9 mouse cellular contexts compared by ENCODE assay signal in genomic region chr1:35823981-35824880, GRCm38 (mm10).
DNase-seq lines count a peak whose midpoint lies in the region; ATAC-seq lines count a peak whose summit lies in the region.
"Had no signal": no experiment of that assay in that cellular context is flagged by ENCODE, and none has a peak within 500 bp of the region (broad histone marks: within the 10 kb centered on the region; RNA-seq: fewer than 3 reads in every experiment).

No protein-coding gene starts in this region.

- H3K9me3 ChIP-seq in midbrain, embryonic 10.5 days (replicated peaks) = no peaks in the 10 kb centered on the region
- H3K9me3 ChIP-seq in midbrain, embryonic 15.5 days = no peaks in the 10 kb centered on the region
- no peaks in the 10 kb centered on the region for H3K9me3 ChIP-seq in limb, embryonic 10.5 days (replicated peaks)

- H3K4me1 ChIP-seq in midbrain, embryonic 10.5 days = peaks cover 33% of the 10 kb centered on the region
- H3K4me1 ChIP-seq in midbrain, embryonic 15.5 days = peaks cover 3% of the 10 kb centered on the region; the same call in 1 of the 2 replicates
- H3K4me1 ChIP-seq in limb, embryonic 10.5 days = peaks cover 37% of the 10 kb centered on the region

- H3K4me3 ChIP-seq in midbrain, embryonic 10.5 days = no peak overlapping the region
- no peak overlapping the region for H3K4me3 ChIP-seq in midbrain, embryonic 15.5 days
- no peak overlapping the region for H3K4me3 ChIP-seq in limb, embryonic 10.5 days

- no peak overlapping the region for H3K4me2 ChIP-seq in midbrain, embryonic 15.5 days

- WGBS in midbrain, embryonic 10.5 days = 73% methylated on average over 24 of the region's 24 CpGs
- WGBS in midbrain, embryonic 15.5 days = 59% methylated on average over 24 of the region's 24 CpGs
- WGBS in limb, embryonic 10.5 days = 60% methylated on average over 24 of the region's 24 CpGs

- no peaks in the 10 kb centered on the region for H3K36me3 ChIP-seq in midbrain, embryonic 10.5 days
- H3K36me3 ChIP-seq in midbrain, embryonic 15.5 days (replicated peaks) = no peaks in the 10 kb centered on the region
- H3K36me3 ChIP-seq in limb, embryonic 10.5 days = no peaks in the 10 kb centered on the region

- no peak for ATAC-seq in midbrain, embryonic 15.5 days (replicated peaks)

- peak overlapping the region; percentile 14; the same call in 1 of the 2 replicates for H3K27ac ChIP-seq in midbrain, embryonic 10.5 days (replicated peaks)
- no peak overlapping the region for H3K27ac ChIP-seq in midbrain, embryonic 15.5 days
- H3K27ac ChIP-seq in limb, embryonic 10.5 days = 0 out of 2 replicates have a peak overlapping the region, but pooled peaks have one; percentile 42
- H3K27ac ChIP-seq: liver, embryonic 14.5 days had no signal

- no peaks in the 10 kb centered on the region for H3K27me3 ChIP-seq in midbrain, embryonic 10.5 days (ENCODE audit: low read depth, poor library complexity, severe bottlenecking)
- H3K27me3 ChIP-seq in midbrain, embryonic 15.5 days (replicated peaks) = no peaks in the 10 kb centered on the region
- no peaks in the 10 kb centered on the region for H3K27me3 ChIP-seq in limb, embryonic 10.5 days (ENCODE audit: low read depth, poor library complexity, severe bottlenecking)

- no peak overlapping the region for H3K9ac ChIP-seq in midbrain, embryonic 15.5 days
- H3K9ac ChIP-seq: liver, embryonic 14.5 days had no signal

- DNase-seq in heart, adult 11 months = peak; percentile 72
- no peak for DNase-seq in heart, adult 8-10 months (ENCODE audit: low spot score)
- no peak for DNase-seq in midbrain, embryonic 10.5 days (ENCODE audit: low spot score)
- peak; percentile 52 to 56 for DNase-seq in cerebellum, postnatal 14 days
- peak; percentile 44 for DNase-seq in limb, embryonic 10.5 days (ENCODE audit: low spot score)
- no peak for DNase-seq in lung, postnatal 36 days
- no peak for DNase-seq in layer of hippocampus, postnatal 14 days (ENCODE audit: low spot score in 2 of 2)

Comparison
In these comparisons a context has a peak if more than half of its experiments do, and no peak if none do; other contexts are left out.
1. DNase-seq: peak in heart, adult 11 months (single experiment), cerebellum, postnatal 14 days (2 of 2) and limb, embryonic 10.5 days (single experiment); none in heart, adult 8-10 months (single experiment), midbrain, embryonic 10.5 days (single experiment), lung, postnatal 36 days (single experiment) and layer of hippocampus, postnatal 14 days (0 of 2).